Mouse (Mus musculus): ENCODE data around the gene Slc10a1. TPM values are rescaled to one million over a fixed set of nuclear protein-coding genes. Genes with fewer than 3 reads are reported as not detected.

Slc10a1 gene
- total RNA-seq, 1 experiment from 2014 or later, result 59.5 TPM

DNA sequence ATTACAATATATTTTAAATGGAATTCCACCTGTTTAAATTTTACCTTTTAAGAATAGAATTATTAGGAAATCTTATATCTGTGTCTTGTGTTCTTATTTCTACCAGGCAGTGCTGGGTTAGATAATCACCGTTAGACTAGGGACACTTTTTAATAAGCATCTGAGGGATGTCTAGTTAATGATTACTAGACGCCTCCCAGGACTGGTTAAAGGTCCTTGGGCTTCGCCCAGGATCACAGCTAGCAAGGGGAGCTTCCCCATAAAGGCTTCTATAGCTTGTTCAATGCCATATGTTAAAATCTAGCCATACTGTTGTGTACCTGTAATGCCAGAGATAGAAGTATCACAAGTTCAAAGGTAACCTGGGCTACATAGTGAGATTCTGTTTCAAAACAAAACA, 39.6 kb downstream of the Slc10a1 start:
- no peak for DNase-seq

DNA sequence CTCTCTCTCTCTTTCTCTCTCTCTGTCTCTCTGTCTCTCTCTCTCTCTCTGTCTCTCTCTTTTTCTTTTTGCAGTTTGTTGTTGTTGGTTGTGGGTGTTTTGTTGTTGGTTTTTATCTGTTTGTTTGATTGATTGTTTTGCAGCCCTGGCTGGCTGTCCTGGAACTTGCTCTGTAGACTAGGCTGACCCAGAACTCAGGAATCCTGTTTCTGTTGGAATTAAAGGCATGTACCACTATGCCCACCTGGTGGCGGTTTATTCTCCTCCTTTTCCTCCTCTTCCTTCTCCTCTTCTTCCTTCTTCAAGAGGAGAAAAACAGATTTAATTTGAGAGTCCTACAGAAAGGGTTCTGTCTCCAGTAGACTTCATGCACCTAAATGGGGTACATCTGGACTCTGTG, 41.0 kb downstream of the Slc10a1 start:
- no peak for DNase-seq

DNA sequence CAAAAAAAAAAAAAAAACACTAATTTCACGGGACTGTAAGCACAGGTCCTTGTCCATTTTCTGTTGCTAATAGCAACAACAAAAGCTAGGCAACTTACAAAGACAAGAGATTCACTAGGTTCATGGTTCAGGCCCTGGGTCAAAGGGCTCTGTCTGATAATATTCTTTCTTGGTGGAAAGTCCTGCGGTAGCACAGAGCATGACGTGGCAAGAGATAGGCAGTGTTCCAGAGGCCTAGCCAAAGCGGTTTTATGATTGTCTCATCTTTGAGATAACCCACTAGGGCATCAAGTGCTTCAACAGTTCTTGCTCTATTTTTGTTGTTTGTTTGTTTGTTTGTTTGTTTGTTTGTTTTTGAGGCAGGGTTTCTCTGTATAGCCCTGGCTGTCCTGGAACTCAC, 42.0 kb downstream of the Slc10a1 start:
- DNase-seq, result no peak

DNA sequence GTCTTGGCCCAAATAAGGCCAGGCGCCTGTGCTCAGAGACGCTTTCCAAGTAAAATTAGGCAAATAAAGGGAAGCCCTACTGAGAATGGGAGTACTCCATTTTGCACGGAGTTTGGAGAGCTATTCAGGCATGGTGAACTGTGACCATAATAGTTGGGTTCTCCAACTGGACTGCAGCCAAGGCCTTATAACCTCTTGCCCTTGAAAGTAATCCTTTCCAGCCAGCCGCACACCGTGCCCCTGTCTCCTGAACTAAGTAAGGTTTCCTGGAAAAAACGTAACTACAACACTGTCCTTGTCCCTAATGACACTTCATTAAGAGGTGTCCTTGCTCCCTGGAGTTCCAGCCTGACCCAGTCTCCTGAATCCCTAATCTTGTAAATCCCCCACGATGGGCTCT, 42.6 kb downstream of the Slc10a1 start:
- peak; percentile 60 for DNase-seq

DNA sequence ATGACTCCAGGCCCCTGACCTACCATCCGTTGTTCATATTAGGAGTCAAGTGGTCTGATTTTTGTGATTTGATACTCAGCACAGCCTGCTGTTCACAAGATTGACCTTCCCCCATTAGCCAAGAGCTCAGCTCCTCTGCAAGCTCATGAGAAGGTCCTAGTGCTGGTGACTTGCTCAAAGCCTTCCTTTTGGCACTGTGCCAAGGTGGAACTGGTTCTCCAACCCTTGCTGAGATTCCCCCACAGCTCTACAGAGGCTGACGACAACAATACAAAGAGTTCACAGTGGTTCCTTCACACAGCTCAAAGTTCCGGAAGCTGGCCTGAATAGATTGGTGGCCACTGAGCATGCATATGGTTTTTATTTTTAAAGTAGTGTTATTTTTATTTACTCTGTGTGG, 44.3 kb downstream of the Slc10a1 start:
- DNase-seq, result peak; percentile 7

DNA sequence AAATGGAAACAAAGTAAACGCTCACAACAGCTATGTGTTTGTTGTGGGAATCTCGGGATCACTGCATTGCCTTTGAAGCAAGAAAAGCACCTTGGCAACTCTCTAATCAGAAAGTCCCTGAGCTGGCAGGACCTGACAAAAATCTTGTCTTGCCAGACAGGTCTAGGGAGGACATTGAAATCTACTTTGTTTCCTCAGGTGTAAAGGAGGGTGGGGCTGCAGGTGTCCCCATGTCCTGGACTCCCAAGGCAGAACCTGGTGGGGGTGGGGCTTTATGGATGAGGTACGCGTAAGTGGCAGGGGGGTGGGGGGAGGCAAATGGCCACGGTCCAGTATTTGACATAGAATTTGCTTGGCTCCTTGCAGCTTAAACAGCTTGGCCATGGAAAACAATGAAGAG, 44.9 kb downstream of the Slc10a1 start:
- no peak for DNase-seq

DNA sequence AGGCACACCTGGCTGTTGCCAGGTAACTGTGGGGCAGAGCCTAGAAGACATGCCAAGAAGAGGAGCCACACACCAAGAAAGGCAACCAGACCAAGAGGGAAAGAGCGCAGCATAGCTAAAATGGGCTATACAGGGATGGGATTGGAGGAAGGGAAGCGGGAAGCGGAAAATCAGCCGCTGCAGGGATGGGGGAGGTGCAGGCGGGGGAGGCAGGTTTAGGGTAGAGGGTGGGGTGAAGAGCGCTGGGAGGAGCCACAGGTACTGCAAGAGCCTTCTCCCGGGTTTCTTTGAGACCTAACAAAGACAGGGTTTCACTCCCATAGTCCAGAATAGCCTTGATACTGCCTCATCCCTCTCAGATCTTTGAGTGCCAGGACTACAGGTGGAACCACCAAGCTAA, 45.6 kb downstream of the Slc10a1 start:
- DNase-seq, result no peak

DNA sequence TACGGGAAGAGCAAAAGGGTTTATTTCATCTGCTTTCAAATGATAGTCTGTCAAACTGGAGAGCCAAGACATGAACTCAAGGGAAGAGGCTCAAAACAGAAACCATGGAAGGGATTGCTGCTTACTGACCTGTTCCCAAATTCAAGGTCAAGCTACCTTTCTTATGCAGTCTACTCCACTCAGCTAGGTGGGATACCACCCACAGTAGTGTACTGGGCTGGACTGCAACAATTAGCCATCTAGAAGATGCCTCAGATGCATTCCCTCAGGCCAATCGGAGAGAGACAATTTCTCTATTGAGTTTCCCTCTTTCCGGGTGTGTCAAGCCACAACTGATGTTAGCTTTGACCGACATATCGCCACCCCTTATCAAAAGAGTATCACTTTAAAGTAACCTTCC, 47.2 kb downstream of the Slc10a1 start:
- no peak for DNase-seq

DNA sequence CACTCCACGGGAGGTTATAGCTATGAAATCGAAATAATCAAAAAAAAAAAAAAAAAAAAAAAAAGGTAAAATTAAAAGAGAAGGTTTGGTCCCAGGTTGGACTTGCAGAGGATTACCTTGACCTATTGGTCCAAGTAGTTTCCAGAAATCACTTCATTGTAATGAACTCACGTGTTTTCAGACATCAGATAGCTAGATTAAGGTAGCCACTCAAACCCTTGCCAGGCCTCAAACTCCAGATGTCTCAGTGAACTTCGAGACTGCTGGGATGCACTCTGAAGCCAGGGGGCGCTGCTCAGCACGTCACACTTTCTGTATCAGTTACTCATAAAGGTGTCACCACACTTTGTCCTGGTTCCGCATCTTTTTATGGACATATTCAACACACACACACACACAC, 50.7 kb downstream of the Slc10a1 start:
- peak; percentile 44 for DNase-seq

DNA sequence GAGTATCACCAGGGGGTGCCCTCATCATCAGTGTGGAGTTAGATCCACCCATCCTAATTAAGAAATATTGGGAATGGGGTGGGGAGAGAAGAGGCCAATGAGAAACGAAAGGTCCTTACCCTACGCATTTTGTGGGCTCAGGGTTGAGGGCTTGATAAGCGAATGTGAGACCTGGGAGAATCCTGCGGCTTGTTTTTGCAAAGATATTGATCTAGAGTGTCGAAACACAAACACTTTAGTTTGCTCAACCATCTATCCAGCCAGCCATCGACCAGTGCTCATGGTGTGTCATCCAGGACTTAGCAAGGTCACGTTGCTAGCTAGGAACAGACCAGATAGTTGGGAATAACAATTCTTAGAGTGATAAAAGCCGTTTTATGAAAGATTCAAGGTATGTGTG, 58.9 kb downstream of the Slc10a1 start:
- DNase-seq, result no peak

Other genes with a start within 250 kb of the Slc10a1 start
- not detected in 2 replicates for gene Ccdc177, start 208.0 kb downstream of the Slc10a1 start, total RNA-seq (2021)
- 47.4 and 49.9 TPM in 2 replicates for gene Susd6, start 178.2 kb downstream of the Slc10a1 start, total RNA-seq (2021)
- gene Srsf5, start 23.2 kb downstream of the Slc10a1 start, total RNA-seq (2021), result 383 and 441 TPM in 2 replicates
- 37.3 and 54.7 TPM in 2 replicates for gene Smoc1, start 58.1 kb upstream of the Slc10a1 start, total RNA-seq (2021)

Measured in adrenal gland, postnatal 14 days (tissue).